Comparison of ENCODE assay signal across 24 mouse cellular contexts in the genomic region with DNA sequence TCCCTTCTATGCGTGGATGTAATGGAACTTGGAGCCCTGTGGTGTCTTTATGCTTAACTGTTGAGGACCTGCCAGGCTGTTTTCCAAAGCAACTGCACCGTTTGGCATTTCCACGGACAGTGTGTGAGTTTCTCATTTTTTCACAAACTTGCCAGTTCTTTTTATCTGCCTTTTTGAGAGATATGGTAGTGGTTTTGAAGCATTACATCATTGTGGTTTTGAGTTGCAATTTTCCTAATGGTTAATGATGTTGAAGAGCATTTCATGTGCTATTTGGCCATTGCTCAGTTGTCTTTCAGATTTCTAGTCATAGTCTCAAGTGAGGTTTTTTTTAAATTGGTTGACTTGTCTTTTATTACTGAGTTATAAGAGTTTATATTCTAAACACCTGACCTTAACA. TPM values are rescaled to one million over a fixed set of nuclear protein-coding genes. Genes with fewer than 3 reads are reported as not detected.
DNase-seq lines count a peak whose midpoint lies in the region; ATAC-seq and TF ChIP-seq lines count a peak whose summit lies in the region.
"Had no signal": no experiment of that assay in that cellular context is flagged by ENCODE, and none has a peak within 500 bp of the region (broad histone marks: within the 10 kb centered on the region; RNA-seq: fewer than 3 reads in every experiment).

No protein-coding gene starts in this region.

- H3K27me3 ChIP-seq in G1E (ENCODE audit: insufficient read depth, low read length) = no peaks in the 10 kb centered on the region
- H3K27me3 ChIP-seq: forebrain, embryonic 13.5 days; hindbrain, embryonic 13.5 days; intestine, embryonic 15.5 days had no signal

- no peak overlapping the region; the same call in 1 of the 2 replicates for H3K4me3 ChIP-seq in G1E (ENCODE audit: low read depth, low read length)
- H3K4me3 ChIP-seq: forebrain, embryonic 10.5 days; forebrain, embryonic 13.5 days; heart, adult 2 months; heart, embryonic 10.5 days; hindbrain, embryonic 13.5 days; intestine, embryonic 15.5 days had no signal

- H3K9me3 ChIP-seq in G1E (replicated peaks) = no peaks in the 10 kb centered on the region
- H3K9me3 ChIP-seq: forebrain, embryonic 10.5 days; forebrain, embryonic 13.5 days; heart, embryonic 10.5 days; hindbrain, embryonic 13.5 days; intestine, embryonic 15.5 days had no signal

- peaks cover 20% of the 10 kb centered on the region for H3K36me3 ChIP-seq in G1E (replicated peaks)
- H3K36me3 ChIP-seq: intestine, embryonic 15.5 days had no signal

- DNase-seq in 416B (ENCODE audit: low read depth) (peak; percentile 75), G1E (ENCODE audit: low spot score) (peak; percentile 27)
- no peak for DNase-seq in adrenal gland, adult 18-20 months (ENCODE audit: low spot score in 2 of 2)
- DNase-seq in embryo, embryonic 11 days = no peak
- DNase-seq in spleen, postnatal 36 days (ENCODE audit: low spot score in 2 of 2) = no peak
- DNase-seq: adrenal gland, postnatal 10 days; adrenal gland, postnatal 36 days; cerebellum, adult 18-20 months; cerebellum, adult 9-10 months; cerebellum, postnatal 25 days; gastrocnemius, postnatal 14 days; heart, adult 2 months; kidney, adult 11 months had no signal

- peaks cover 25% of the 10 kb centered on the region for H3K4me1 ChIP-seq in G1E (ENCODE audit: insufficient read depth, low read depth, low read length)
- H3K4me1 ChIP-seq: forebrain, embryonic 10.5 days; forebrain, embryonic 13.5 days; heart, embryonic 10.5 days; hindbrain, embryonic 13.5 days; intestine, embryonic 15.5 days had no signal

- ATAC-seq in G1E (ENCODE audit: extremely low read depth, insufficient number of reproducible peaks, low FRiP score, poor library complexity, severe bottlenecking) = no peak
- 0 out of 2 replicates have a peak, but pooled peaks have one; percentile 36 for ATAC-seq in common myeloid progenitor, adult 5-6 weeks (replicated peaks; ENCODE audit: low read depth, poor library complexity, severe bottlenecking)
- peak; percentile 73 for ATAC-seq in megakaryocyte progenitor cell, adult 5-6 weeks (replicated peaks; ENCODE audit: poor library complexity)
- ATAC-seq: activated CD4-positive, CD25-positive, alpha-beta regulatory T cell, adult 4 months; forebrain, embryonic 13.5 days; forebrain, embryonic 16.5 days; hindbrain, embryonic 16.5 days; intestine, embryonic 15.5 days had no signal

- TF ChIP-seq CTCF in G1E (IDR thresholded peaks at IDR 0.05; ENCODE audit: low read depth, low read length) = no peak

RNA-seq across cellular contexts. Expression of a gene that starts 10.8 kb away (rescaled TPM):
- 32.4 and 33.0 TPM in 2 replicates for total RNA-seq in G1E (2014; fragmentation: Nextera tagmentation)
- 21.4 and 21.8 TPM in 2 replicates for total RNA-seq in G1E (2017)
- 3.5 and 5.9 TPM in 2 replicates for polyA plus RNA-seq in G1E (2012)
- total RNA-seq in common myeloid progenitor, adult 5-6 weeks (2017) = 11.9 and 17.7 TPM in 2 replicates
- 11.3 and 13.8 TPM in 2 replicates for total RNA-seq in megakaryocyte progenitor cell, adult 5-6 weeks (2015)
- total RNA-seq in megakaryocyte progenitor cell, adult 5-6 weeks (2017) = 9.3 and 18.8 TPM in 2 replicates
- total RNA-seq in adrenal gland, adult 18-20 months (2021) = 10 to 100 TPM; 20.5 to 22.3 TPM

RNA-seq across cellular contexts. Expression of a gene that starts 37.3 kb away (rescaled TPM):
- total RNA-seq in G1E (2014; fragmentation: Nextera tagmentation) = 36.6 and 47.2 TPM in 2 replicates
- 26.6 and 26.7 TPM in 2 replicates for total RNA-seq in G1E (2017)
- 25.0 and 25.6 TPM in 2 replicates for polyA plus RNA-seq in G1E (2012)
- total RNA-seq in common myeloid progenitor, adult 5-6 weeks (2017) = 19.0 and 19.2 TPM in 2 replicates
- 8.1 and 9.6 TPM in 2 replicates for total RNA-seq in megakaryocyte progenitor cell, adult 5-6 weeks (2015)
- total RNA-seq in megakaryocyte progenitor cell, adult 5-6 weeks (2017) = 13.5 and 15.0 TPM in 2 replicates
- total RNA-seq in adrenal gland, adult 18-20 months (2021) = 10 to 100 TPM; 30.6 to 33.7 TPM

RNA-seq across cellular contexts. Expression of a gene that starts 44.3 kb away (rescaled TPM):
- total RNA-seq in G1E (2014; fragmentation: Nextera tagmentation) (not detected in 2 replicates), G1E (2017) (0.06 and 0.27 TPM in 2 replicates)
- polyA plus RNA-seq in G1E (2012) = 0.01 TPM in 1 of 2 replicates, not detected in the other
- not detected in 2 replicates for total RNA-seq in common myeloid progenitor, adult 5-6 weeks (2017)
- total RNA-seq in megakaryocyte progenitor cell, adult 5-6 weeks (2015) = not detected in 2 replicates
- not detected in 2 replicates for total RNA-seq in megakaryocyte progenitor cell, adult 5-6 weeks (2017)
- 10 to 100 TPM in 1 of 2 experiments, 1 to 10 TPM in 1; 8.9 to 10.3 TPM for total RNA-seq in adrenal gland, adult 18-20 months (2021)
- total RNA-seq: hematopoietic stem cell, adult 5-6 weeks had no signal
- polyA plus RNA-seq: activated CD4-positive, CD25-positive, alpha-beta regulatory T cell, adult 4 months had no signal

Comparison
In these comparisons a context has a peak if more than half of its experiments do, and no peak if none do; other contexts are left out.
1. DNase-seq: peak in 416B (single experiment) and G1E (single experiment); none in adrenal gland, adult 18-20 months (0 of 2), embryo, embryonic 11 days (single experiment) and spleen, postnatal 36 days (0 of 2).